Mouse (Mus musculus) heart, embryonic 12.5 days (tissue): ENCODE data around the gene Bet1l. TPM values are rescaled to one million over a fixed set of nuclear protein-coding genes. Genes with fewer than 3 reads are reported as not detected.

Experiments
- ATAC-seq: fragments of 200-750 bp; cut with Nextera tagmentation; 2 replicates; pipeline ENCODE4 v1.8.0; 2017; ENCODE audit warnings: moderate TSS enrichment, moderate library complexity; ENCODE audit not compliant: insufficient number of reproducible peaks, low FRiP score
- H3K27ac ChIP-seq: fragments of 300-500 bp; sonication (generic); 2 replicates; pipeline ENCODE4 v1.5.1; 2016; ENCODE audit warnings: mild to moderate bottlenecking, moderate library complexity; ENCODE audit not compliant: poor library complexity, severe bottlenecking
- H3K27me3 ChIP-seq: fragments of 300-500 bp; sonication (generic); replicated peaks from 2 replicates; pipeline ENCODE4 v1.6.1; 2016; ENCODE audit warnings: mild to moderate bottlenecking, moderate library complexity
- H3K36me3 ChIP-seq: fragments of 300-500 bp; sonication (generic); 2 replicates; pipeline ENCODE4 v1.6.1; 2016; ENCODE audit warnings: mild to moderate bottlenecking, moderate library complexity
- H3K4me1 ChIP-seq: fragments of 300-500 bp; sonication (generic); replicated peaks from 2 replicates; pipeline ENCODE4 v1.6.1; 2016; ENCODE audit warnings: mild to moderate bottlenecking
- H3K4me2 ChIP-seq: fragments of 300-500 bp; sonication (generic); 2 replicates; pipeline ENCODE4 v1.6.1; 2016; ENCODE audit warnings: mild to moderate bottlenecking, moderate library complexity
- H3K4me3 ChIP-seq: fragments of 300-500 bp; sonication (generic); 2 replicates; pipeline ENCODE4 v1.5.1; 2016; ENCODE audit warnings: mild to moderate bottlenecking
- H3K9ac ChIP-seq: fragments of 300-500 bp; sonication (generic); 2 replicates; pipeline ENCODE4 v1.6.1; 2016; ENCODE audit warnings: mild to moderate bottlenecking, moderate library complexity
- H3K9me3 ChIP-seq: fragments of 300-500 bp; sonication (generic); replicated peaks from 2 replicates; pipeline ENCODE4 v1.6.1; 2016; ENCODE audit warnings: mild to moderate bottlenecking, moderate library complexity
- WGBS: fragments of 180-500 bp; shearing (Covaris S2); methylation state at CpG from one replicate; pipeline ENCODE4 v1.1.7; 2016; 5-methylcytosine and 5-hydroxymethylcytosine counted together
- polyA plus RNA-seq: library from polyadenylated mRNA; unstranded; fragments of >200 nt; fragmentation: Nextera tagmentation; extraction: Ambion mirVana; gene quantifications from 2 replicates; pipeline ENCODE4 v1.2.1, GENCODE M21; 2016

The Bet1l gene
- polyA plus RNA-seq, 1 experiment from 2014 or later, result 27.7 TPM

- WGBS, result 62% methylated on average over 4 of the region's 4 CpGs
- peaks cover 57% of the 10 kb centered on the region for H3K27me3 ChIP-seq
Measured at GRCm38 (mm10) chr7:140845683-140846082, 11.7 kb downstream of the Bet1l start.

GRCm38 (mm10) chr7:140844905-140845665, 12.3 kb downstream of the Bet1l start, which contains the start of gene Scgb1c1:
Gene Scgb1c1 (plus strand): TSS chr7:140845547.
- Histone ChIP-seq H3K27me3 (peaks cover 63% of the 10 kb centered on the region), H3K9ac (no peak within 1 kb of the TSS), H3K9me3 (no peaks in the 10 kb centered on the region), H3K27ac (no peak within 1 kb of the TSS), H3K4me1 (peaks cover 4% of the 10 kb centered on the region; the same call in 1 of the 2 replicates), H3K4me2 (no peak within 1 kb of the TSS), H3K36me3 (no peaks in the 10 kb centered on the region), H3K4me3 (no peak within 1 kb of the TSS)
- WGBS, result 29% methylated on average over 14 of the region's 14 CpGs
- ATAC-seq, result peak; percentile 68

More at GRCm38 (mm10) chr7:140845683-140846082, 11.7 kb downstream of the Bet1l start:
- H3K4me2 ChIP-seq, result no peak overlapping the region
- H3K27ac ChIP-seq, result no peak overlapping the region
- no peak overlapping the region for H3K4me3 ChIP-seq
- no peaks in the 10 kb centered on the region for H3K36me3 ChIP-seq
- no peak for ATAC-seq
- H3K4me1 ChIP-seq, result peaks cover 4% of the 10 kb centered on the region; the same call in 1 of the 2 replicates
- no peaks in the 10 kb centered on the region for H3K9me3 ChIP-seq
- no peak overlapping the region for H3K9ac ChIP-seq

- Histone ChIP-seq H3K27me3 (peaks cover 75% of the 10 kb centered on the region), H3K9me3 (no peaks in the 10 kb centered on the region), H3K4me2 (no peak overlapping the region), H3K27ac (no peak overlapping the region), H3K9ac (no peak overlapping the region), H3K36me3 (no peaks in the 10 kb centered on the region), H3K4me3 (no peak overlapping the region), H3K4me1 (peaks cover 4% of the 10 kb centered on the region; the same call in 1 of the 2 replicates)
- no peak for ATAC-seq
- 72% methylated on average over 7 of the region's 7 CpGs for WGBS
Measured at GRCm38 (mm10) chr7:140843806-140844205, 13.6 kb downstream of the Bet1l start.

GRCm38 (mm10) chr7:140840750-140841735, 16.3 kb downstream of the Bet1l start:
- WGBS, result 33% methylated on average over 19 of the region's 19 CpGs
- Histone ChIP-seq H3K4me3 (no peak overlapping the region), H3K27ac (no peak overlapping the region), H3K27me3 (peaks cover 82% of the 10 kb centered on the region), H3K36me3 (no peaks in the 10 kb centered on the region), H3K4me2 (no peak overlapping the region), H3K9ac (no peak overlapping the region), H3K4me1 (no peaks in the 10 kb centered on the region), H3K9me3 (no peaks in the 10 kb centered on the region)
- ATAC-seq, result no peak

- no peak overlapping the region for H3K27ac ChIP-seq
- ATAC-seq, result no peak
- no peaks in the 10 kb centered on the region for H3K9me3 ChIP-seq
- H3K36me3 ChIP-seq, result no peaks in the 10 kb centered on the region
- no peak overlapping the region for H3K4me2 ChIP-seq
- H3K9ac ChIP-seq, result no peak overlapping the region
- 50% methylated on average over 5 of the region's 5 CpGs for WGBS
- H3K4me3 ChIP-seq, result no peak overlapping the region
- H3K4me1 ChIP-seq, result no peaks in the 10 kb centered on the region
- peaks cover 87% of the 10 kb centered on the region for H3K27me3 ChIP-seq
Measured at GRCm38 (mm10) chr7:140839556-140839955, 17.8 kb downstream of the Bet1l start.

GRCm38 (mm10) chr7:140836243-140837115, 20.9 kb downstream of the Bet1l start:
- Histone ChIP-seq H3K9ac (no peak overlapping the region), H3K4me3 (no peak overlapping the region), H3K36me3 (no peaks in the 10 kb centered on the region), H3K4me2 (no peak overlapping the region), H3K27ac (no peak overlapping the region), H3K9me3 (no peaks in the 10 kb centered on the region), H3K27me3 (peaks cover 64% of the 10 kb centered on the region), H3K4me1 (no peaks in the 10 kb centered on the region)
- WGBS, result 74% methylated on average over 9 of the region's 9 CpGs
- ATAC-seq, result no peak

- Histone ChIP-seq H3K4me3 (no peak overlapping the region), H3K4me1 (no peaks in the 10 kb centered on the region), H3K36me3 (no peaks in the 10 kb centered on the region), H3K27me3 (peaks cover 59% of the 10 kb centered on the region), H3K27ac (no peak overlapping the region), H3K9me3 (no peaks in the 10 kb centered on the region), H3K4me2 (no peak overlapping the region), H3K9ac (no peak overlapping the region)
- WGBS, result 50% methylated on average over 2 of the region's 2 CpGs
- ATAC-seq, result no peak
Measured at GRCm38 (mm10) chr7:140835758-140836087, 21.7 kb downstream of the Bet1l start.

- H3K27me3 ChIP-seq, result peaks cover 56% of the 10 kb centered on the region
- no peaks in the 10 kb centered on the region for H3K4me1 ChIP-seq
- no peak within 1 kb of the TSS for H3K9ac ChIP-seq
- no peak within 1 kb of the TSS for H3K27ac ChIP-seq
- H3K4me2 ChIP-seq, result no peak within 1 kb of the TSS
- ATAC-seq, result no peak
- H3K9me3 ChIP-seq, result no peaks in the 10 kb centered on the region
- no peak within 1 kb of the TSS for H3K4me3 ChIP-seq
- H3K36me3 ChIP-seq, result no peaks in the 10 kb centered on the region
- 36% methylated on average over 20 of the region's 20 CpGs for WGBS
Measured at GRCm38 (mm10) chr7:140834968-140835757, 22.2 kb downstream of the Bet1l start, which contains the start of gene Urah. Gene Urah (plus strand): TSS chr7:140835018.

- H3K27ac ChIP-seq, result no peak overlapping the region
- no peak overlapping the region for H3K9ac ChIP-seq
- H3K4me2 ChIP-seq, result no peak overlapping the region
- H3K4me1 ChIP-seq, result no peaks in the 10 kb centered on the region
- 66% methylated on average over 4 of the region's 4 CpGs for whole genome bisulfite sequencing
- H3K36me3 ChIP-seq, result no peaks in the 10 kb centered on the region
- ATAC-seq, result no peak
- H3K4me3 ChIP-seq, result no peak overlapping the region
- H3K27me3 ChIP-seq, result peaks cover 40% of the 10 kb centered on the region
- no peaks in the 10 kb centered on the region for H3K9me3 ChIP-seq
Measured at GRCm38 (mm10) chr7:140833341-140833740, 24.0 kb downstream of the Bet1l start.

- no peaks in the 10 kb centered on the region for H3K9me3 ChIP-seq
- H3K36me3 ChIP-seq, result no peaks in the 10 kb centered on the region
- H3K27ac ChIP-seq, result no peak overlapping the region
- ATAC-seq, result no peak
- H3K9ac ChIP-seq, result no peak overlapping the region
- 65% methylated on average over 6 of the region's 6 CpGs for WGBS
- H3K4me1 ChIP-seq, result no peaks in the 10 kb centered on the region
- no peak overlapping the region for H3K4me3 ChIP-seq
- peaks cover 25% of the 10 kb centered on the region for H3K27me3 ChIP-seq
- no peak overlapping the region for H3K4me2 ChIP-seq
Measured at GRCm38 (mm10) chr7:140831447-140831846, 25.9 kb downstream of the Bet1l start.
